Mouse (Mus musculus) liver, embryonic 11.5 days (tissue): ENCODE results near the gene Pde8a. TPM values are rescaled to one million over a fixed set of nuclear protein-coding genes. Genes with fewer than 3 reads are reported as not detected.
"Not testable (repeated sequence)": the region's sequence is repeated elsewhere in the genome, so short reads cannot be mapped to it uniquely, and the experiment has no call there.

ENCODE experiments used
- ATAC-seq: fragments of 200-750 bp; cut with Nextera tagmentation; replicated peaks from 2 replicates; pipeline ENCODE4 v1.8.0; 2017; ENCODE audit warnings: moderate number of reproducible peaks, mild to moderate bottlenecking, moderate TSS enrichment, moderate library complexity; ENCODE audit not compliant: low FRiP score
- DNase-seq: peaks from one replicate; pipeline ENCODE4 v3.0.0-alpha.2; 2017; ENCODE audit warnings: low spot score
- H3K27ac ChIP-seq: fragments of 300-500 bp; sonication (generic); 2 replicates; pipeline ENCODE4 v1.5.1; 2014; ENCODE audit warnings: mild to moderate bottlenecking, low read depth, low read length, control low read depth
- H3K27me3 ChIP-seq: fragments of 300-500 bp; sonication (generic); replicated peaks from 2 replicates; pipeline ENCODE4 v1.6.1; 2014; ENCODE audit warnings: low read length, mixed read lengths; ENCODE audit not compliant: control insufficient read depth, insufficient read depth
- H3K36me3 ChIP-seq: fragments of 300-500 bp; sonication (generic); 2 replicates; pipeline ENCODE4 v1.6.1; 2014; ENCODE audit warnings: mild to moderate bottlenecking, low read length, moderate library complexity, mixed read lengths; ENCODE audit not compliant: control insufficient read depth, insufficient read depth
- H3K4me1 ChIP-seq: fragments of 300-500 bp; sonication (generic); replicated peaks from 2 replicates; pipeline ENCODE4 v1.6.1; 2014; ENCODE audit warnings: low read length, mixed read lengths; ENCODE audit not compliant: control insufficient read depth, insufficient read depth
- H3K4me2 ChIP-seq: fragments of 300-500 bp; sonication (generic); 2 replicates; pipeline ENCODE4 v1.6.1; 2014; ENCODE audit warnings: mild to moderate bottlenecking, control low read depth, moderate library complexity
- H3K4me3 ChIP-seq: fragments of 300-500 bp; sonication (generic); 2 replicates; pipeline ENCODE4 v1.5.1; 2014; ENCODE audit warnings: low read depth, low read length, control low read depth
- H3K9ac ChIP-seq: fragments of 300-500 bp; sonication (generic); 2 replicates; pipeline ENCODE4 v1.6.1; 2014; ENCODE audit warnings: low read depth, low read length, control low read depth
- H3K9me3 ChIP-seq: fragments of 300-500 bp; sonication (generic); 2 replicates; pipeline ENCODE4 v1.6.1; 2016; ENCODE audit warnings: low read length, inconsistent platforms, mixed read lengths; ENCODE audit not compliant: control insufficient read depth
- WGBS: fragments of 180-500 bp; shearing (Covaris S2); extraction: QIAGEN DNeasy Blood & Tissue Kit; methylation state at CpG from one replicate; pipeline ENCODE4 v1.1.7; 2014; 5-methylcytosine and 5-hydroxymethylcytosine counted together
- polyA plus RNA-seq: library from polyadenylated mRNA; unstranded; fragments of >200 nt; fragmentation: Nextera tagmentation; extraction: Ambion mirVana; gene quantifications from 2 replicates; pipeline ENCODE4 v1.2.1, GENCODE M21; 2014

The Pde8a gene
- polyA plus RNA-seq, 1 experiment from 2014 or later: 1.9 TPM

DNA sequence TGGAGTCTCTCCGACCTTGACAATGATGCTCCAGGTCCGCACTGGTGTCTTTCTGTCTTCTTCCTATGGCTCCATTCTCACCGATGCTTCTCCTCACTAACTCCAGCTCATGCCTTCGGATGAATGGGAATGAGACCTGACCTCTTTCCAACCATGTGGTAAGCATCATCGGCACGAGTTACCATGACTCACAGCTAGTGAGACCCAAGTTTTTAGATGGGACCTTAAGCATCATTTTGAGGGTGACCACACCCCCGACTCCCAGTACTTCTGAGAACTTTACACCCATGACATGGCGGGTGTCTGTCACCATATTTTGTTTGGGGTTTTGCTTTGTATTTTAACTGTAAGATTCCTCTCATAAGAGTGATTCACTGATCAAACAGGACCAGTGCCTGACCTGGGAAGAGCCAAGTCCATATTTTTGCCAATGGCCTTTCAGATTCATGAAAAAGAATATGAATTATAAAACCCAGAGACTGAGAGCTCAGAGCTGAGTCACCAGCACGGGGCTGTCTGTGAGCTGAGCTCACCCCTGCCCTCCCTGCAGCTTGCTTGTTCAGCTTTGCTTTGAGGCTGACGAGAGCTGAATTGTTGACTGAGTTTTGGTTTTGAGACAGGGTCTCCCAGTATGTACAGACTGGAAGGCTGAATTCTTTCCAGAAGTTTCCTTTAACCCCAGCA lies 30.8 kb upstream of the Pde8a start:
- WGBS: 73% methylated on average over 10 of the region's 10 CpGs
- Histone ChIP-seq H3K36me3 (no peaks in the 10 kb centered on the region), H3K9me3 (no peaks in the 10 kb centered on the region), H3K4me2 (no peak overlapping the region), H3K27ac (no peak overlapping the region), H3K4me3 (no peak overlapping the region), H3K27me3 (no peaks in the 10 kb centered on the region), H3K4me1 (no peaks in the 10 kb centered on the region), H3K9ac (no peak overlapping the region)
- ATAC-seq: no peak
- no peak for DNase-seq

- no peak for ATAC-seq
Observed at GRCm38 (mm10) chr7:81183181-81183580, 30.2 kb upstream of the Pde8a start.

GRCm38 (mm10) chr7:81184136-81184535 lies 29.3 kb upstream of the Pde8a start:
- no peaks in the 10 kb centered on the region for H3K9me3 ChIP-seq
- WGBS: 72% methylated on average over 2 of the region's 2 CpGs
- no peak for ATAC-seq

More at GRCm38 (mm10) chr7:81183181-81183580, 30.2 kb upstream of the Pde8a start:
- no peak for DNase-seq
- no peak overlapping the region for H3K4me2 ChIP-seq
- no peak overlapping the region for H3K27ac ChIP-seq
- no peaks in the 10 kb centered on the region for H3K4me1 ChIP-seq
- no peaks in the 10 kb centered on the region for H3K9me3 ChIP-seq
- no peak overlapping the region for H3K4me3 ChIP-seq
- H3K27me3 ChIP-seq: no peaks in the 10 kb centered on the region
- no peak overlapping the region for H3K9ac ChIP-seq
- no peaks in the 10 kb centered on the region for H3K36me3 ChIP-seq

DNA sequence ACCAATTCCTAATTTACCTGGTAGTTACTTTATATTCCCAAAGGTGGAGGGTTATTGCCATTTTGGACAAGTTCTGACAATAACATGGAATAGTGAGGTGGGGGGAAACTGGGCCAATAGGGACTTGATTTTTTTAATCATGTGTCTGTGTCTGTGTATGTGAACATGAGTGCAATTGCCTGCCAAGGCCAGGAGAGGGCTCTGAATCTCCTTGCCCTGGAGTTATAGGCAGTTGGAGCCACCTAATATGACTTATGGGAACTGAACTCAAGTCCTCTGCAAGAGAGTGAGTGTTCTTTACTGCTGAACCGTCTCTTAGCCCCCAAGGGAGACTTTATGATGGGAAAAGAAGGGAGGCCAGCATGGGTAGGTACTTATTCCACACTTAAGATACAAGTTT lies 28.7 kb upstream of the Pde8a start:
- no peaks in the 10 kb centered on the region for H3K27me3 ChIP-seq
- DNase-seq (no peak), ATAC-seq (no peak)
- H3K4me2 ChIP-seq: no peak overlapping the region
- no peaks in the 10 kb centered on the region for H3K36me3 ChIP-seq
- H3K9ac ChIP-seq: no peak overlapping the region
- H3K27ac ChIP-seq: no peak overlapping the region
- H3K9me3 ChIP-seq: no peaks in the 10 kb centered on the region
- WGBS: 81% methylated on average over 1 of the region's 1 CpGs
- H3K4me3 ChIP-seq: no peak overlapping the region
- H3K4me1 ChIP-seq: no peaks in the 10 kb centered on the region

More at GRCm38 (mm10) chr7:81184136-81184535, 29.3 kb upstream of the Pde8a start:
- no peak overlapping the region for H3K9ac ChIP-seq
- H3K36me3 ChIP-seq: no peaks in the 10 kb centered on the region
- no peaks in the 10 kb centered on the region for H3K4me1 ChIP-seq
- H3K4me3 ChIP-seq: no peak overlapping the region
- DNase-seq: no peak
- H3K27me3 ChIP-seq: no peaks in the 10 kb centered on the region
- no peak overlapping the region for H3K27ac ChIP-seq
- no peak overlapping the region for H3K4me2 ChIP-seq

GRCm38 (mm10) chr7:81186036-81186435 lies 27.4 kb upstream of the Pde8a start:
- H3K36me3 ChIP-seq, H3K4me3 ChIP-seq, H3K4me1 ChIP-seq, ATAC-seq, H3K27me3 ChIP-seq, H3K27ac ChIP-seq, H3K9ac ChIP-seq, H3K4me2 ChIP-seq, H3K9me3 ChIP-seq, DNase-seq: not testable (repeated sequence)

GRCm38 (mm10) chr7:81189180-81189579 lies 24.2 kb upstream of the Pde8a start:
- H3K27ac ChIP-seq: no peak overlapping the region
- H3K9me3 ChIP-seq: no peaks in the 10 kb centered on the region
- WGBS: 60% methylated on average over 9 of the region's 9 CpGs
- no peak overlapping the region for H3K4me3 ChIP-seq
- no peak overlapping the region for H3K9ac ChIP-seq
- DNase-seq: no peak
- no peak overlapping the region for H3K4me2 ChIP-seq
- H3K27me3 ChIP-seq: no peaks in the 10 kb centered on the region
- H3K36me3 ChIP-seq: no peaks in the 10 kb centered on the region
- H3K4me1 ChIP-seq: no peaks in the 10 kb centered on the region
- ATAC-seq: no peak

DNA sequence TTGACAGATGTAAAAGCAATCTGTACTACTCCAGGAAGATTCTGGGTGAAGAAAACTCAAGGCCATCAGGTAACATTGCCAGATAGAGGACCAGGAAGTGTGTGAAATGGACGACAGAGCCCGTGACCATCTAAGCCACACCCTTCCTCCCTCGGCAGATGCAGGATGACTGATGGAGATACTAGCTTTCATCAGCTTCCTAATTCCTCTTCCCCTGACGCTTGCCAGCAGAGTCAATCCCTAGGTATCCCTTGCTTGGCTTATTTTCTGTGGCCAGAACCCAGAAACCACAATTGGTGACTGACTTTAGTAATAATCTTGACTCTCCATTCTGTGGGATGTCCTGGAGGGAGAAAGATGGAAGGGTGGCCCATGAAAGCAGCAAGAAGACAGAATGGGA lies 17.9 kb upstream of the Pde8a start:
- Histone ChIP-seq H3K4me1 (no peaks in the 10 kb centered on the region; the same call in none of the 2 replicates), H3K27me3 (no peaks in the 10 kb centered on the region), H3K9me3 (no peaks in the 10 kb centered on the region), H3K36me3 (no peaks in the 10 kb centered on the region), H3K4me2 (no peak overlapping the region), H3K9ac (no peak overlapping the region), H3K4me3 (no peak overlapping the region), H3K27ac (no peak overlapping the region)
- WGBS: 19% methylated on average over 4 of the region's 4 CpGs
- DNase-seq (no peak), ATAC-seq (no peak)

GRCm38 (mm10) chr7:81196796-81197195 lies 16.6 kb upstream of the Pde8a start:
- WGBS: 47% methylated on average over 3 of the region's 3 CpGs
- Histone ChIP-seq H3K36me3 (no peaks in the 10 kb centered on the region), H3K4me3 (no peak overlapping the region), H3K27me3 (no peaks in the 10 kb centered on the region), H3K9me3 (no peaks in the 10 kb centered on the region), H3K9ac (no peak overlapping the region), H3K27ac (no peak overlapping the region), H3K4me1 (no peaks in the 10 kb centered on the region; the same call in none of the 2 replicates), H3K4me2 (no peak overlapping the region)
- DNase-seq (no peak), ATAC-seq (no peak)

DNA sequence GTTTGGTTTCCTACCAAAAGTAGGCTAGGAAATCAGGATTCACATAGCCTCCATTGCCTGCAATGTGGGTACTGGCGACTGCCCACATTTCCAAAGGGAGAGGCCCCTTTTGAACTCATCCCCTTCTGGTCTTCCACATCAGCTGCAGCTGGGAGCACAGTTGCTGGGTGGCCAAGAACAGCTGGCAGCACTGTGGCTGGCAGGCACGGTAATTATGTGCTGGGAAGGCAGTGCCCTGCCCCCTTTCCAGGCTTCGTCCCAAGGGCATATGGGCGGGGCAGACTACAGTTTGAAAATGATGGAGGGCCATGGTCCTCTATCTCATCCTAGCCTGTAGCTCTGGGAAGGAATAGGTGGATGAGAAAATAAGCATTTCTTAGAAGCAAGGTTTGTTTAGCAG lies 14.9 kb upstream of the Pde8a start:
- H3K9ac ChIP-seq: no peak overlapping the region
- WGBS: 52% methylated on average over 4 of the region's 4 CpGs
- DNase-seq (no peak), ATAC-seq (no peak)
- H3K4me1 ChIP-seq: no peaks in the 10 kb centered on the region; the same call in none of the 2 replicates
- H3K4me3 ChIP-seq: no peak overlapping the region
- no peak overlapping the region for H3K4me2 ChIP-seq
- H3K27me3 ChIP-seq: no peaks in the 10 kb centered on the region
- no peak overlapping the region for H3K27ac ChIP-seq
- no peaks in the 10 kb centered on the region for H3K36me3 ChIP-seq
- no peaks in the 10 kb centered on the region for H3K9me3 ChIP-seq
